Mouse (Mus musculus) lung, adult 2 months (tissue): ENCODE measurements around the gene Ttc9c.

Experiments
- CTCF ChIP-seq: fragments of 200-500 bp; IDR thresholded peaks from 2 replicates; pipeline ENCODE4 v1.5.1; 2011; ENCODE audit warnings: mild to moderate bottlenecking, low read length, control low read depth; ENCODE audit not compliant: insufficient read depth
- POLR2A ChIP-seq: fragments of 200-500 bp; IDR thresholded peaks from 2 replicates; pipeline ENCODE4 v1.6.1; 2011; ENCODE audit warnings: low read depth, mild to moderate bottlenecking, control low read depth, low read length, borderline replicate concordance; ENCODE audit errors: extremely low read depth

DNA sequence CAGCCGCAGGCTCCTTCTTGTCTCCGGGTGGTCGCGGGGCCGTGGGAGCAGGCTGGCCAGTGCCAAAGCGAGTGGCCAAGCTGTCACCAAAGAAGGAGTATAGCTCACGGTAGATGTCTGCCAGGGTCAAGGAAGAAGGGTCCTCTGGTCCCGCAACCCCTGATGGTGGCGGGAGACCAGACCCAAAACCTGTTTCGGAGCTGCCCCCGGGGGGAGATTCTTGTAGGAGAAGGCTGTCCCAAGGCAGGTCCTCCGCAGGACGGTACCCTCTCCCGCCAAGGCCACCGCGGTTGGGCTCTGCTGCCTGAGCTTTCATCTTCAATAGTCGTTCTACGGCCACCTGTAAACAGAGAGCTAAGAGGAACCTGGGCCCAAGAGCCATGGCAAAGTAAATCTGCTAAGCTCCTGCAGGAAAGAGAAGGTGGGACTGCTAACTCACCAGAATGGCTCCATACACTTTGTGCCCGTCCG lies 44.1 kb downstream of the Ttc9c start:
- TF ChIP-seq CTCF, result no peak
- TF ChIP-seq POLR2A, result no peak
